9 mouse cellular contexts compared by ENCODE assay signal in the genomic region with DNA sequence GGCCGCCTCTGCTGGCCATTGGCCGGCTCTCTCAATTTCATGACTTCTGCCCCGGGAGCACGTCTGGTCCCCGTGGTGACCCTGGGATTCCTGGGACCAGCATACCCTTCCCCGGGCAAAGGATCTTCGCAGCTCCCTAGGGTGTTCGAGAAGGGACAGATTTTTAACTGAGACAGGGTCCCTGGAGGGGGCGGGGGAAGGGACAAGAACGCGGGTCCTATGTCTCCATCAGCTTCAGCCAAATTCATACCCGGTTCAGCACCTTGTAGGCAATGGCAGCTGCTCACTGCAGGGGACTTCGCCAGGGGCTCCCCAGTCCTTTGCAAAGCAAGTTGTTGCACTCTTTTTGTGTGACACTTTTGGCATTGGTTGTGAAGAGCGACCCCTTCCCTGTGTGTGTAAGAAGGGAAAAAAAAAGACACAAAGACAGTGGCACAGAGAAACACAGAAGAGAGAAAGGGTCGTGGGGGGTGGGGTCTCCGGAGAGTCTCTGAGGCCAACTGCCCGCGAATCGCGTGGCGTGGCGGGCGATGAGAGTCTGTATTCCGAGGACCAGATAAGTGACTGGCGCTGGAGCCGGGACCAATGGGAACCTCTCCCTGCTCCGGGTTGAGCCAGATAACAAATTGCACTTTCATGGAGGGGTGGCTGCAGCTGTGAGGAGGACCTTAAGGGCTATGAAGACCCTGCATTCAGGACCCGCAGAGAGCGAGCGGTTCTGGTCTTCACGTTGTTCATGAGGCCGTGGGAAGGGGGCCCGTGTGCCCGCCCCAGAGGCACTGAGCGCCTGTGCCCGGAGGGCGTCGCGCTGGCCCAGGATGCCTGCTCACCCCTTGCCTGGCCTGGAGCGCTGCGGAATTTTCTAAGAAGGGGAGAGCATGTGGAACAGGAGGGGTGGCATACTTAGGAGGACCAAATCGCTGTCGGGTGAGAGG. TPM values are rescaled to one million over a fixed set of nuclear protein-coding genes. Genes with fewer than 3 reads are reported as not detected.
A peak's percentile ranks its signal among the peaks of the same experiment; 100 is the strongest.
DNase-seq lines count a peak whose midpoint lies in the region; ATAC-seq and TF ChIP-seq lines count a peak whose summit lies in the region.
"Had no signal": no experiment of that assay in that cellular context is flagged by ENCODE, and none has a peak within 500 bp of the region (broad histone marks: within the 10 kb centered on the region; RNA-seq: fewer than 3 reads in every experiment).

No protein-coding gene starts in this region.

- no peaks in the 10 kb centered on the region for H3K4me1 ChIP-seq in heart, postnatal 0 days (ENCODE audit: control insufficient read depth, insufficient read depth)
- H3K4me1 ChIP-seq in embryonic facial prominence, embryonic 12.5 days: peaks cover 11% of the 10 kb centered on the region; the same call in 1 of the 2 replicates
- H3K4me1 ChIP-seq in midbrain, embryonic 10.5 days: peaks cover 21% of the 10 kb centered on the region
- H3K4me1 ChIP-seq in stomach, postnatal 0 days (replicated peaks; ENCODE audit: control insufficient read depth, insufficient read depth): no peaks in the 10 kb centered on the region

- no peak for ATAC-seq in heart, postnatal 0 days (ENCODE audit: insufficient read depth, low read depth)
- ATAC-seq in embryonic facial prominence, embryonic 12.5 days (ENCODE audit: insufficient number of reproducible peaks, insufficient read depth, low FRiP score, low TSS enrichment): peak; percentile 17; the same call in 1 of the 2 replicates
- 0 out of 2 replicates have a peak, but pooled peaks have one; percentile 11 for ATAC-seq in stomach, postnatal 0 days (ENCODE audit: low FRiP score, low TSS enrichment)

- no peak overlapping the region for H3K9ac ChIP-seq in heart, postnatal 0 days (replicated peaks; ENCODE audit: low read depth, low read length)
- peak overlapping the region; percentile 54 for H3K9ac ChIP-seq in embryonic facial prominence, embryonic 12.5 days
- no peak overlapping the region for H3K9ac ChIP-seq in stomach, postnatal 0 days (ENCODE audit: low read length)

- no peaks in the 10 kb centered on the region for H3K36me3 ChIP-seq in heart, postnatal 0 days (replicated peaks; ENCODE audit: control insufficient read depth, insufficient read depth, low read length)
- H3K36me3 ChIP-seq in embryonic facial prominence, embryonic 12.5 days: no peaks in the 10 kb centered on the region
- H3K36me3 ChIP-seq in midbrain, embryonic 10.5 days: no peaks in the 10 kb centered on the region
- no peaks in the 10 kb centered on the region for H3K36me3 ChIP-seq in stomach, postnatal 0 days (ENCODE audit: control insufficient read depth, insufficient read depth, low read length)

- peak overlapping the region; percentile 48 for H3K4me3 ChIP-seq in heart, postnatal 0 days (ENCODE audit: low read depth, low read length)
- H3K4me3 ChIP-seq in embryonic facial prominence, embryonic 12.5 days: peak overlapping the region; percentile 60
- peak overlapping the region; percentile 66 for H3K4me3 ChIP-seq in midbrain, embryonic 10.5 days
- H3K4me3 ChIP-seq in stomach, postnatal 0 days (ENCODE audit: low read depth, low read length): peak overlapping the region; percentile 46

- no peak for TF ChIP-seq EP300 in heart, postnatal 0 days (IDR thresholded peaks at IDR 0.05; ENCODE audit: low read depth)
- no peak for TF ChIP-seq EP300 in stomach, postnatal 0 days (optimal IDR thresholded peaks at IDR 0.05)

- peaks cover 41% of the 10 kb centered on the region for H3K27me3 ChIP-seq in heart, postnatal 0 days (ENCODE audit: control insufficient read depth, insufficient read depth, low read length)
- peaks cover 42% of the 10 kb centered on the region for H3K27me3 ChIP-seq in embryonic facial prominence, embryonic 12.5 days
- peaks cover 29% of the 10 kb centered on the region for H3K27me3 ChIP-seq in midbrain, embryonic 10.5 days (ENCODE audit: low read depth, poor library complexity, severe bottlenecking)
- peaks cover 8% of the 10 kb centered on the region; the same call in 1 of the 2 replicates for H3K27me3 ChIP-seq in stomach, postnatal 0 days (ENCODE audit: control insufficient read depth, insufficient read depth, low read length)

- no peak for DNase-seq in heart, postnatal 0 days (ENCODE audit: low spot score)
- DNase-seq in heart, adult 9 months (ENCODE audit: low spot score in 2 of 2): no peak
- DNase-seq in adrenal gland, postnatal 10 days: peak; percentile 58
- peak; percentile 14 to 48 for DNase-seq in layer of hippocampus, adult 18-20 months (ENCODE audit: low spot score in 2 of 2)
- DNase-seq in midbrain, embryonic 10.5 days (ENCODE audit: low spot score): peak; percentile 48
- peak; percentile 13 for DNase-seq in stomach, postnatal 0 days (ENCODE audit: low spot score)
- DNase-seq in natural killer cell, adult 2 months (ENCODE audit: low spot score in 2 of 2): no peak

- no peak overlapping the region for H3K27ac ChIP-seq in heart, postnatal 0 days (ENCODE audit: low read depth)
- H3K27ac ChIP-seq in embryonic facial prominence, embryonic 12.5 days: no peak overlapping the region
- H3K27ac ChIP-seq in midbrain, embryonic 10.5 days (replicated peaks): peak overlapping the region; percentile 72
- no peak overlapping the region for H3K27ac ChIP-seq in stomach, postnatal 0 days (replicated peaks)

- H3K9me3 ChIP-seq in heart, postnatal 0 days (replicated peaks; ENCODE audit: control insufficient read depth, low read length): no peaks in the 10 kb centered on the region
- no peaks in the 10 kb centered on the region for H3K9me3 ChIP-seq in embryonic facial prominence, embryonic 12.5 days
- no peaks in the 10 kb centered on the region for H3K9me3 ChIP-seq in midbrain, embryonic 10.5 days (replicated peaks)
- H3K9me3 ChIP-seq in stomach, postnatal 0 days (ENCODE audit: control insufficient read depth, low read length): no peaks in the 10 kb centered on the region

- peak overlapping the region; percentile 76 for H3K4me2 ChIP-seq in heart, postnatal 0 days (ENCODE audit: low read depth, low read length)
- H3K4me2 ChIP-seq in embryonic facial prominence, embryonic 12.5 days (replicated peaks): peak overlapping the region; percentile 99
- H3K4me2 ChIP-seq in stomach, postnatal 0 days (replicated peaks; ENCODE audit: low read depth): peak overlapping the region; percentile 80

- TF ChIP-seq CTCF in heart, postnatal 0 days (IDR thresholded peaks at IDR 0.05; ENCODE audit: low read depth): no peak
- no peak for TF ChIP-seq CTCF in stomach, postnatal 0 days (IDR thresholded peaks at IDR 0.05; ENCODE audit: low read depth)

- WGBS in heart, postnatal 0 days: 2% methylated on average over 43 of the region's 43 CpGs
- 1% methylated on average over 43 of the region's 43 CpGs for WGBS in embryonic facial prominence, embryonic 12.5 days
- 1% methylated on average over 43 of the region's 43 CpGs for WGBS in midbrain, embryonic 10.5 days
- WGBS in stomach, postnatal 0 days: 4% methylated on average over 42 of the region's 43 CpGs

RNA-seq across cellular contexts. Expression of a gene that starts 1.2 kb away (rescaled TPM):
- total RNA-seq in heart, postnatal 0 days (2014; rRNA removed; ENCODE audit: low replicate concordance): 0.15 and 0.76 TPM in 2 replicates
- polyA plus RNA-seq in heart, postnatal 0 days (2015; fragmentation: Nextera tagmentation; extraction: Ambion mirVana): 0.10 and 0.20 TPM in 2 replicates
- total RNA-seq in adrenal gland, postnatal 10 days (2021): 10 to 100 TPM; 14.3 to 21.0 TPM
- 6.0 and 6.6 TPM in 2 replicates for polyA plus RNA-seq in embryonic facial prominence, embryonic 12.5 days (2016; fragmentation: Nextera tagmentation; extraction: Ambion mirVana)
- 100 to 1,000 TPM; 512 to 527 TPM for total RNA-seq in layer of hippocampus, adult 18-20 months (2021)
- 1.0 and 2.6 TPM in 2 replicates for polyA plus RNA-seq in midbrain, embryonic 10.5 days (2016; fragmentation: Nextera tagmentation; extraction: Ambion mirVana)
- polyA plus RNA-seq in stomach, postnatal 0 days (2015; fragmentation: Nextera tagmentation; extraction: Ambion mirVana): 1.6 and 2.1 TPM in 2 replicates
- total RNA-seq: MEL had no signal

Comparison
In these comparisons a context has a peak if more than half of its experiments do, and no peak if none do; other contexts are left out.
1. DNase-seq: peak in adrenal gland, postnatal 10 days (single experiment), layer of hippocampus, adult 18-20 months (2 of 2), midbrain, embryonic 10.5 days (single experiment) and stomach, postnatal 0 days (single experiment); none in heart, postnatal 0 days (single experiment), heart, adult 9 months (0 of 2) and natural killer cell, adult 2 months (0 of 2).
2. Peak in every context shown above with its lines, with median percentiles within 50 percentile points of each other: H3K4me2 ChIP-seq and H3K4me3 ChIP-seq.